Mouse (Mus musculus): ENCODE results near the gene Hpca.

DNA sequence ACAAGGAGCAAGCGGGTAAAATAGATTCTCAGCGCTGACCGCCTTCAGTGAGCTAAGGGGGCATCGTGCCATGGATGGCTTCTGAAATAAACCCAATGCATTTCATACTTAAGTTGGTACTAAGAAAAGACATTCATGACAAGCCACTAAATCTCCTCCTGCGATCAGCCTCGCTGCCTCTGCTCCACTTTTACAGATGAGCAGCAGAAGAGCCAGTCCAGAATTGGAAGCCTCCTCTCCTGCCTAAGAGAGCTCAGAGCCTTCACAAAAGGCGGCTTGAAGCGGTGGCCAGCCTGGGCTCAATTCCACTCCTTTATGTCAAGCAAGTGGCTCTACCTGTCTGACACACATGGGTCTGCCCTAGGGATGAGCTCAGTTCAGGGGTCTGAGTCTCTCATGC lies 5.1 kb downstream of the Hpca start:
- TF ChIP-seq CTCF (IDR thresholded peaks at IDR 0.05; ENCODE audit: extremely low read depth, insufficient read depth, low read length) (no peak), POLR2A (IDR thresholded peaks at IDR 0.05; ENCODE audit: extremely low read depth, insufficient read depth, low read length) (peak; percentile 55; the same call in 1 of the 2 replicates)

Measured in cortical plate, adult 2 months (tissue).